Comparison of ENCODE assay signal across 24 mouse cellular contexts in the genomic region with DNA sequence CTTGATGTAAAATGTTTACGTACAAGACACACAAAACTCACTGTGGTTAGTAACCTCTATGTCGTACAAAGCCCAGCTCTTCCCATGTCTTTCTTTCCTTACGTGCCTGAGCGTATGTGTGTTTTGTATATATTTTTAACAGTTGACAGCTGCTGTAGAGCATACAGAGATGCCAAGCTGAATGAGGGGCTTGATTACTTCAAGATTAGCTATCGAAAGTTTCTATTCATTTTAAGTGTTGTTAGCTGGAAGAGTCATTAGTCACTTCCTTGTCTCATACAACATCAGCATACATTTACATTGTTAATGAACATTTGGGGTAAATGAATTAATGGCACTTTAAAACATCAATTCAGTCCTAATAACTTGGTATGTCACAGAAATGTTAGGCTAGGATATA.
DNase-seq lines count a peak whose midpoint lies in the region; ATAC-seq and TF ChIP-seq lines count a peak whose summit lies in the region.
"Had no signal": no experiment of that assay in that cellular context is flagged by ENCODE, and none has a peak within 500 bp of the region (broad histone marks: within the 10 kb centered on the region; RNA-seq: fewer than 3 reads in every experiment).

No protein-coding gene starts in this region.

- TF ChIP-seq CTCF in brain, embryonic 14.5 days (IDR thresholded peaks at IDR 0.05; ENCODE audit: borderline replicate concordance, extremely low read depth, insufficient read depth, insufficient read length) = no peak

- ATAC-seq in forebrain, embryonic 13.5 days = peak; percentile 63; the same call in 1 of the 2 replicates
- no peak for ATAC-seq in forebrain, embryonic 11.5 days (replicated peaks; ENCODE audit: low FRiP score)
- peak; percentile 26; the same call in 1 of the 2 replicates for ATAC-seq in forebrain, embryonic 15.5 days (replicated peaks)
- no peak for ATAC-seq in forebrain, embryonic 12.5 days (ENCODE audit: low FRiP score)
- ATAC-seq: activated CD4-positive, CD25-positive, alpha-beta regulatory T cell, adult 4 months; CD4-positive, CD25-positive, alpha-beta regulatory T cell, adult 4 months; Patski had no signal

- TF ChIP-seq POLR2A in brain, embryonic 14.5 days (IDR thresholded peaks at IDR 0.05; ENCODE audit: borderline replicate concordance, extremely low read depth, insufficient read depth, insufficient read length, poor library complexity, severe bottlenecking) = no peak

- no peaks in the 10 kb centered on the region for H3K9me3 ChIP-seq in forebrain, embryonic 13.5 days (replicated peaks)
- H3K9me3 ChIP-seq in forebrain, embryonic 11.5 days (ENCODE audit: control insufficient read depth, low read length) = no peaks in the 10 kb centered on the region
- no peaks in the 10 kb centered on the region for H3K9me3 ChIP-seq in forebrain, embryonic 15.5 days
- H3K9me3 ChIP-seq in forebrain, embryonic 12.5 days = no peaks in the 10 kb centered on the region
- H3K9me3 ChIP-seq: embryonic facial prominence, embryonic 13.5 days; embryonic facial prominence, embryonic 15.5 days; G1E had no signal

- no peak overlapping the region for H3K27ac ChIP-seq in forebrain, embryonic 13.5 days
- no peak overlapping the region for H3K27ac ChIP-seq in forebrain, embryonic 11.5 days (ENCODE audit: low read depth, low read length)
- H3K27ac ChIP-seq in forebrain, embryonic 15.5 days (replicated peaks) = no peak overlapping the region
- no peak overlapping the region for H3K27ac ChIP-seq in forebrain, embryonic 12.5 days
- H3K27ac ChIP-seq: embryonic facial prominence, embryonic 13.5 days; embryonic facial prominence, embryonic 15.5 days had no signal

- H3K4me1 ChIP-seq in forebrain, embryonic 13.5 days = no peaks in the 10 kb centered on the region
- no peaks in the 10 kb centered on the region for H3K4me1 ChIP-seq in forebrain, embryonic 11.5 days (replicated peaks; ENCODE audit: control insufficient read depth, insufficient read depth, low read length)
- no peaks in the 10 kb centered on the region for H3K4me1 ChIP-seq in forebrain, embryonic 15.5 days
- H3K4me1 ChIP-seq in forebrain, embryonic 12.5 days = no peaks in the 10 kb centered on the region
- H3K4me1 ChIP-seq: embryonic facial prominence, embryonic 13.5 days; embryonic facial prominence, embryonic 15.5 days had no signal

- H3K27me3 ChIP-seq in forebrain, embryonic 13.5 days = no peaks in the 10 kb centered on the region
- H3K27me3 ChIP-seq in forebrain, embryonic 11.5 days (ENCODE audit: control insufficient read depth, insufficient read depth, low read length) = no peaks in the 10 kb centered on the region
- no peaks in the 10 kb centered on the region for H3K27me3 ChIP-seq in forebrain, embryonic 15.5 days
- no peaks in the 10 kb centered on the region for H3K27me3 ChIP-seq in forebrain, embryonic 12.5 days
- H3K27me3 ChIP-seq: CH12.LX; embryonic facial prominence, embryonic 13.5 days; embryonic facial prominence, embryonic 15.5 days; Patski had no signal

- H3K9ac ChIP-seq in forebrain, embryonic 13.5 days = no peak overlapping the region
- H3K9ac ChIP-seq in forebrain, embryonic 11.5 days (ENCODE audit: low read length) = no peak overlapping the region
- H3K9ac ChIP-seq in forebrain, embryonic 15.5 days (replicated peaks) = no peak overlapping the region
- no peak overlapping the region for H3K9ac ChIP-seq in forebrain, embryonic 12.5 days
- H3K9ac ChIP-seq: embryonic facial prominence, embryonic 13.5 days; embryonic facial prominence, embryonic 15.5 days had no signal

- 66% methylated on average over 5 of the region's 5 CpGs for WGBS in forebrain, embryonic 13.5 days
- 88% methylated on average over 5 of the region's 5 CpGs for WGBS in forebrain, embryonic 11.5 days
- WGBS in forebrain, embryonic 15.5 days = 52% methylated on average over 5 of the region's 5 CpGs
- WGBS in forebrain, embryonic 12.5 days = 64% methylated on average over 5 of the region's 5 CpGs

- no peak overlapping the region for H3K4me3 ChIP-seq in forebrain, embryonic 13.5 days
- H3K4me3 ChIP-seq in forebrain, embryonic 11.5 days (ENCODE audit: low read depth, low read length) = no peak overlapping the region
- H3K4me3 ChIP-seq in forebrain, embryonic 15.5 days = no peak overlapping the region
- H3K4me3 ChIP-seq in forebrain, embryonic 12.5 days (replicated peaks) = no peak overlapping the region
- H3K4me3 ChIP-seq: embryonic facial prominence, embryonic 13.5 days; embryonic facial prominence, embryonic 15.5 days; erythroblast, embryonic 14.5 days had no signal

- no peak for DNase-seq in forebrain, embryonic 11.5 days (ENCODE audit: low spot score)
- peak; percentile 59 for DNase-seq in brain, embryonic 14.5 days (ENCODE audit: low read depth)
- DNase-seq: adrenal gland, adult 8-10 months; adrenal gland, postnatal 14 days; adrenal gland, postnatal 36 days; B cell, adult 2 months; cerebellum, adult 11 months; cerebellum, adult 18-20 months; cerebellum, adult 8-10 months; cerebellum, adult 9-11 months; cerebellum, postnatal 14 days; cerebellum, postnatal 36 days; embryo, embryonic 11 days had no signal

- H3K36me3 ChIP-seq in forebrain, embryonic 13.5 days (ENCODE audit: poor library complexity, severe bottlenecking) = no peaks in the 10 kb centered on the region
- H3K36me3 ChIP-seq in forebrain, embryonic 11.5 days (ENCODE audit: control insufficient read depth, insufficient read depth, low read length) = no peaks in the 10 kb centered on the region
- H3K36me3 ChIP-seq in forebrain, embryonic 15.5 days = no peaks in the 10 kb centered on the region
- H3K36me3 ChIP-seq in forebrain, embryonic 12.5 days (replicated peaks) = no peaks in the 10 kb centered on the region
- H3K36me3 ChIP-seq: embryonic facial prominence, embryonic 13.5 days; embryonic facial prominence, embryonic 15.5 days had no signal

- no peak overlapping the region for H3K4me2 ChIP-seq in forebrain, embryonic 13.5 days
- H3K4me2 ChIP-seq in forebrain, embryonic 11.5 days (ENCODE audit: low read depth, low read length, severe bottlenecking) = no peak overlapping the region
- no peak overlapping the region for H3K4me2 ChIP-seq in forebrain, embryonic 15.5 days (replicated peaks)
- no peak overlapping the region for H3K4me2 ChIP-seq in forebrain, embryonic 12.5 days
- H3K4me2 ChIP-seq: embryonic facial prominence, embryonic 13.5 days; embryonic facial prominence, embryonic 15.5 days had no signal

Comparison
In these comparisons a context has a peak if more than half of its experiments do, and no peak if none do; other contexts are left out.
1. ATAC-seq: peak in forebrain, embryonic 13.5 days (single experiment) and forebrain, embryonic 15.5 days (single experiment); none in forebrain, embryonic 11.5 days (single experiment) and forebrain, embryonic 12.5 days (single experiment).